Mouse (Mus musculus) liver, embryonic 12.5 days (tissue): Measurements from ENCODE around the gene Stambp. TPM values are rescaled to one million over a fixed set of nuclear protein-coding genes. Genes with fewer than 3 reads are reported as not detected.

ENCODE experiments used
- ATAC-seq: fragments of 200-750 bp; cut with Nextera tagmentation; 2 replicates; pipeline ENCODE4 v1.8.0; 2017; ENCODE audit warnings: moderate number of reproducible peaks, mild to moderate bottlenecking, moderate library complexity
- H3K27ac ChIP-seq: fragments of 300-500 bp; sonication (generic); 2 replicates; pipeline ENCODE4 v1.5.1; 2016; ENCODE audit warnings: mild to moderate bottlenecking
- H3K27me3 ChIP-seq: fragments of 300-500 bp; sonication (generic); replicated peaks from 2 replicates; pipeline ENCODE4 v1.6.1; 2016; ENCODE audit warnings: mild to moderate bottlenecking, moderate library complexity
- H3K36me3 ChIP-seq: fragments of 300-500 bp; sonication (generic); 2 replicates; pipeline ENCODE4 v1.6.1; 2016; ENCODE audit warnings: mild to moderate bottlenecking, moderate library complexity
- H3K4me1 ChIP-seq: fragments of 300-500 bp; sonication (generic); 2 replicates; pipeline ENCODE4 v1.6.1; 2016
- H3K4me2 ChIP-seq: fragments of 300-500 bp; sonication (generic); 2 replicates; pipeline ENCODE4 v1.6.1; 2016; ENCODE audit warnings: mild to moderate bottlenecking, moderate library complexity
- H3K4me3 ChIP-seq: fragments of 300-500 bp; sonication (generic); 2 replicates; pipeline ENCODE4 v1.5.1; 2016; ENCODE audit warnings: mild to moderate bottlenecking, moderate library complexity
- H3K9ac ChIP-seq: fragments of 300-500 bp; sonication (generic); 2 replicates; pipeline ENCODE4 v1.6.1; 2016; ENCODE audit warnings: mild to moderate bottlenecking, moderate library complexity
- H3K9me3 ChIP-seq: fragments of 300-500 bp; sonication (generic); replicated peaks from 2 replicates; pipeline ENCODE4 v1.6.1; 2016; ENCODE audit warnings: mild to moderate bottlenecking, moderate library complexity
- WGBS: fragments of 180-500 bp; shearing (Covaris S2); methylation state at CpG from one replicate; pipeline ENCODE4 v1.1.7; 2016; ENCODE audit not compliant: insufficient replicate concordance; 5-methylcytosine and 5-hydroxymethylcytosine counted together
- polyA plus RNA-seq: library from polyadenylated mRNA; unstranded; fragments of >200 nt; fragmentation: Nextera tagmentation; extraction: Ambion mirVana; gene quantifications from 2 replicates; pipeline ENCODE4 v1.2.1, GENCODE M21; 2016

Stambp gene
- polyA plus RNA-seq, 1 experiment from 2014 or later: 11.7 TPM

GRCm38 (mm10) chr6:83510210-83510609 lies 62.3 kb downstream of the Stambp start:
- Histone ChIP-seq H3K27ac (no peak overlapping the region), H3K27me3 (no peaks in the 10 kb centered on the region), H3K4me3 (no peak overlapping the region), H3K36me3 (no peaks in the 10 kb centered on the region), H3K9me3 (no peaks in the 10 kb centered on the region), H3K4me1 (peaks cover 16% of the 10 kb centered on the region), H3K4me2 (no peak overlapping the region), H3K9ac (no peak overlapping the region)
- no peak for ATAC-seq
- WGBS: 53% methylated on average over 2 of the region's 2 CpGs

DNA sequence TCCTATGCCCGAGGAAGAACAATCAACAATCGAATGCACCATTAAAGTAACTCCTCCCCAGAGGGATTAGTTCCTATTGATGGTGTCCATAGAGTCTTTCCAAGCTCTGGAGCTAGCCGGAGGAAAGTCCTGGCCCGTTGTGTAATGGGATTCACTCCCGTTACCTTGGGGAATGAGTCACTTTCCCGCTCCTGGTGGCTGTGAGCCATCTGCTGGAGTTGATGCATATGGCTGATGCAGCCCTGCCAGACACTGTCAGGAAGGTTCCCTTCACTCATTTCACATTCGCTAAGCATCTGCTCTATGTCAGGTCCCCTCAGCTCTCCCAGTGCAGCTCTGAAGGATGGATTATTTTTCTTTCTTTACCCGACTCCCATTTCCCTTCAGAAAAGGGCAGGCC lies 63.1 kb downstream of the Stambp start:
- Histone ChIP-seq H3K9ac (no peak overlapping the region), H3K27ac (no peak overlapping the region), H3K4me2 (no peak overlapping the region), H3K9me3 (no peaks in the 10 kb centered on the region), H3K4me1 (peaks cover 24% of the 10 kb centered on the region), H3K36me3 (no peaks in the 10 kb centered on the region), H3K4me3 (no peak overlapping the region), H3K27me3 (no peaks in the 10 kb centered on the region)
- ATAC-seq: no peak
- WGBS: 51% methylated on average over 8 of the region's 8 CpGs

- Histone ChIP-seq H3K9me3 (no peaks in the 10 kb centered on the region), H3K27ac (peak overlapping the region; percentile 100), H3K4me3 (peak overlapping the region; percentile 85), H3K4me2 (peak overlapping the region; percentile 89), H3K27me3 (no peaks in the 10 kb centered on the region), H3K4me1 (peaks cover 35% of the 10 kb centered on the region), H3K36me3 (0 out of 2 replicates have a peak, but pooled peaks cover 3% of the 10 kb centered on the region), H3K9ac (peak overlapping the region; percentile 81)
- WGBS: 26% methylated on average over 6 of the region's 6 CpGs
- peak; percentile 22 for ATAC-seq
These were observed 65.4 kb downstream of the Stambp start for GRCm38 (mm10) chr6:83507168-83507546.

DNA sequence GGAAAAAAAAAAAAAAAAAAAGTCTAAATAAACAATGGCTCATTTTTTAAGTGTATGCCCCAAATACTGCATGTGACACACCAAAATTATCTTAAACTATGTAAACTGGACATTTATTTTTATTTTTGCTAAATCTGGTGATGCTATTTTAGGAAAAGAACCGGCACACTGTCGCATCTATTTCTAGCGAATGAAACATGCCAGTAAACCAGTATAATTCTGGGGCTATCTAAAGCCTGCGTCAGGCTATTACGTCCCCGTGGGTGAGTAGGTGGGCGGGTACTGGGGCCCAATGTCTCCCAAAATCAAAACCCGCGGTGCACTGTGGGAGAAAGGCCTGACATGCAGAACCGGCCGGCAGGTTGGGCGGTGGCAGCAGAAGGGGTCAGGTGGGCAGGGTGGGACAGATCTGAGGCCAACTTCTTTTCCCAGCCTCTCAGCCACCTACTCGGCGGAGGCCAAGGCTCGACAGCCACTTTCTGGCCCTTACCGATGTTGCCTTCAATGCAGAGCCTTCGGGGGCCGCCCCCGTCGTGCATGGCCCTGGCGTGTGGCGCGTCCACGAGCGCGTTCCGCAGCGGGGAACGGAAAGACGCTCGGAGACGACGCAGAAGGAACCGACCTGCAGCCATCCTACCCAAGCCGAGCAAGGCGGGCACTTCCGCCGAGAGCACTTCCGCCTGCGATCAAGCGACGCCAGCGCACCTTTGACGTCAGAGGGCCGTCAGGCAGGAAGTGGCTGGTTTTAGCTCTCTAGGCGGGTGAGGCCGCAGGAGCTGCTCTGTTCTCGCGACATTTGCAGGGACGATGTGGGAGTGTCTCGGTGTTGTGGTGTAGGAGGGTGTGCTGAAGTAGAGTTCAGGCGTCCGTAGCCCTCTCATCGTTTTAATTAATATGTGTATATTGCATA lies 66.0 kb downstream of the Stambp start, which contains the start of gene Dguok:
Gene Dguok, minus strand, starts transcription at position 712 of the 910 bp plus-strand sequence.
- peak within 1 kb of the TSS; percentile 89 for H3K4me2 ChIP-seq
- no peaks in the 10 kb centered on the region for H3K9me3 ChIP-seq
- peak within 1 kb of the TSS; percentile 100 for H3K27ac ChIP-seq
- H3K4me1 ChIP-seq: peaks cover 35% of the 10 kb centered on the region
- peak within 1 kb of the TSS; percentile 81 for H3K9ac ChIP-seq
- H3K27me3 ChIP-seq: no peaks in the 10 kb centered on the region
- H3K4me3 ChIP-seq: peak within 1 kb of the TSS; percentile 85
- ATAC-seq: peak; percentile 95
- under 1% methylated on average over 54 of the region's 54 CpGs for WGBS
- H3K36me3 ChIP-seq: 0 out of 2 replicates have a peak, but pooled peaks cover 3% of the 10 kb centered on the region

DNA sequence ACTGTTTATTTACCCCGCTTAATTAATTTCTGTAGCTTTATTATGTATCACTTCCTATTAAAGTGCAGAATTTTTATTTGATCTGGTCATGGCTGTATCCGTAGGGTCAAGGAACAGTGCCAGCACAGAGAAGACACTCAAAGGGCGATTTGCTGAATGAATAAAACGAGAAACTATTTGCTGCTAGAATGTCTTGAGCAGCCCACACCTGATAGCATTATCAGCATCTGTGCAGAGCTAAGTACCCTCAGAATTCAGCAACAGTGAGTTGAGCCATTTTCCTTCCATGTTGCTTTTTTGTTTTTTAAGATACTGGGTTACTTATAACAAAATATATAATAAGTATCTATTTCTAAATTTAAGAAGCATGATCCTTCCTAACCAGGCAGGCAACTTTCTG lies 67.0 kb downstream of the Stambp start:
- 0 out of 2 replicates have a peak, but pooled peaks cover 3% of the 10 kb centered on the region for H3K36me3 ChIP-seq
- H3K27me3 ChIP-seq: no peaks in the 10 kb centered on the region
- ATAC-seq: no peak
- H3K9ac ChIP-seq: peak overlapping the region; percentile 81
- H3K9me3 ChIP-seq: no peaks in the 10 kb centered on the region
- peak overlapping the region; percentile 100 for H3K27ac ChIP-seq
- peak overlapping the region; percentile 89 for H3K4me2 ChIP-seq
- 50% methylated on average over 4 of the region's 4 CpGs for WGBS
- H3K4me3 ChIP-seq: peak overlapping the region; percentile 85
- peaks cover 35% of the 10 kb centered on the region for H3K4me1 ChIP-seq

DNA sequence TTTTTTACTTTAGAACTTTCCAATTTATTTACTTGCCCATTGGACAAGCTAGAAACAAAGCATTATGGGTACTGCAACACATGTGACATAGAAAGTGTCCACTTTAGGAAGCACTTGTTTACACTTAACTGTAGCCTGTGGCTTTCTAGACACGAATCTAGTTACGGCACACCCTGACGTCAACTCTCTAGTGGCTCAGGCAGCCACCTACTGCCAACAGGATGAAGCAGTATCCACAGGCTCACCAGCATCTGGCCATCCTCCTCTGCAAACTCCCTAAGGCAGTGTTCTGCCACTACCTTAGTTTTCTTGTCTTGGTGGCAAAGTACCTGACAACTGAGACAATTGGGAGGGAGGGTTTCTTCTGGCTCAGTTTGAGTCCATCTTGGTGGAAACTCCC lies 69.2 kb downstream of the Stambp start:
- H3K36me3 ChIP-seq: 0 out of 2 replicates have a peak, but pooled peaks cover 4% of the 10 kb centered on the region
- peaks cover 35% of the 10 kb centered on the region for H3K4me1 ChIP-seq
- no peaks in the 10 kb centered on the region for H3K9me3 ChIP-seq
- ATAC-seq: no peak
- no peak overlapping the region for H3K27ac ChIP-seq
- H3K4me2 ChIP-seq: no peak overlapping the region
- H3K27me3 ChIP-seq: no peaks in the 10 kb centered on the region
- H3K4me3 ChIP-seq: no peak overlapping the region
- 71% methylated on average over 3 of the region's 3 CpGs for WGBS
- no peak overlapping the region for H3K9ac ChIP-seq

DNA sequence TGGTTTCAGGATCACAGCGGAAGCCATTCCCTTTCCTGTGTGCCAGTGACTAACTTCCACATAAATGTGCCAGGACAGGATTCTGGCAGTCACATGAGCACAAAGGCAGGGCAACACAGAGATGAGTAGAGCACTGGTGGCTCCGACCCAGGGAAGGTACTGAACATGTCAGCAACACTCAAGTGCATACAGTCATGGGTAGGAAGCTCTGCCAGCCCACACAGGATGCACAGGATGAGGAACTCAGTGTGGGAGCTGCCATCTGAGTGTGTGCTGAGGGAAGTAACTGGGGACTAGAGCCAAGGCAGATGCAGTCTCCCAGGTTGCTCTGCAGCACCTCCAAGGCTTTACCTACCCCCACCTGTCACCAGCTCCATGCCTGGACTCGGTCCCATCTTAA lies 69.9 kb downstream of the Stambp start:
- H3K9ac ChIP-seq: no peak overlapping the region
- peaks cover 39% of the 10 kb centered on the region for H3K4me1 ChIP-seq
- no peak for ATAC-seq
- no peak overlapping the region for H3K4me2 ChIP-seq
- H3K27me3 ChIP-seq: no peaks in the 10 kb centered on the region
- no peaks in the 10 kb centered on the region for H3K9me3 ChIP-seq
- peaks cover 11% of the 10 kb centered on the region; the same call in 1 of the 2 replicates for H3K36me3 ChIP-seq
- H3K27ac ChIP-seq: no peak overlapping the region
- 61% methylated on average over 3 of the region's 3 CpGs for WGBS
- no peak overlapping the region for H3K4me3 ChIP-seq

GRCm38 (mm10) chr6:83501524-83502310 lies 70.8 kb downstream of the Stambp start:
- ATAC-seq: no peak
- 68% methylated on average over 9 of the region's 9 CpGs for whole genome bisulfite sequencing

DNA sequence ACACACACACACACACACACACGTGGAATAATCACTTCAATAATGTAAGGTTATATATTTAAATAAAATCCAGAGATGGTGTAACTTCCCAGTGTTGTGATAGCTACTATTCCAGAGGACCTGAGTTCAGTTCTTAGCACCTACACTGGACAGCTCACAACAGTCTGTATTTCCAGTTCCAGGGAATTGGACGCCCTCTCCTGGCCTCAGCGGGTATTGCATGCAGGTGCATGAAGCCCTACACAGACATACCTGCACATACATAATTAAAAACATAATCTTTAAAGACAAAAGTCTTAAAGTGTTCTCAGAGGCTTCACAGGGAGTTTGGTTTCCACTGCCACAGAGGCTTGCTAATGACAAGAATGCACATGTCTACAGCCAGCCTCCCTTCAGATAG lies 72.1 kb downstream of the Stambp start:
- H3K9ac ChIP-seq: no peak overlapping the region
- peaks cover 35% of the 10 kb centered on the region for H3K4me1 ChIP-seq
- H3K4me2 ChIP-seq: no peak overlapping the region
- H3K27me3 ChIP-seq: no peaks in the 10 kb centered on the region
- no peak overlapping the region for H3K4me3 ChIP-seq
- H3K9me3 ChIP-seq: no peaks in the 10 kb centered on the region
- ATAC-seq: no peak
- H3K36me3 ChIP-seq: peaks cover 22% of the 10 kb centered on the region
- WGBS: 51% methylated on average over 3 of the region's 3 CpGs
- no peak overlapping the region for H3K27ac ChIP-seq

More at GRCm38 (mm10) chr6:83501524-83502310, 70.8 kb downstream of the Stambp start:
- no peak overlapping the region for H3K27ac ChIP-seq
- no peaks in the 10 kb centered on the region for H3K27me3 ChIP-seq
- no peak overlapping the region for H3K9ac ChIP-seq
- H3K4me1 ChIP-seq: peaks cover 41% of the 10 kb centered on the region
- H3K4me3 ChIP-seq: no peak overlapping the region
- H3K36me3 ChIP-seq: peaks cover 12% of the 10 kb centered on the region; the same call in 1 of the 2 replicates
- no peak overlapping the region for H3K4me2 ChIP-seq
- H3K9me3 ChIP-seq: no peaks in the 10 kb centered on the region

GRCm38 (mm10) chr6:83499078-83499477 lies 73.5 kb downstream of the Stambp start:
- Histone ChIP-seq H3K27ac (no peak overlapping the region), H3K36me3 (peaks cover 30% of the 10 kb centered on the region), H3K9ac (no peak overlapping the region), H3K4me1 (peaks cover 21% of the 10 kb centered on the region), H3K4me2 (no peak overlapping the region), H3K9me3 (no peaks in the 10 kb centered on the region), H3K27me3 (no peaks in the 10 kb centered on the region), H3K4me3 (no peak overlapping the region)
- no peak for ATAC-seq
- 86% methylated on average over 10 of the region's 10 CpGs for WGBS

DNA sequence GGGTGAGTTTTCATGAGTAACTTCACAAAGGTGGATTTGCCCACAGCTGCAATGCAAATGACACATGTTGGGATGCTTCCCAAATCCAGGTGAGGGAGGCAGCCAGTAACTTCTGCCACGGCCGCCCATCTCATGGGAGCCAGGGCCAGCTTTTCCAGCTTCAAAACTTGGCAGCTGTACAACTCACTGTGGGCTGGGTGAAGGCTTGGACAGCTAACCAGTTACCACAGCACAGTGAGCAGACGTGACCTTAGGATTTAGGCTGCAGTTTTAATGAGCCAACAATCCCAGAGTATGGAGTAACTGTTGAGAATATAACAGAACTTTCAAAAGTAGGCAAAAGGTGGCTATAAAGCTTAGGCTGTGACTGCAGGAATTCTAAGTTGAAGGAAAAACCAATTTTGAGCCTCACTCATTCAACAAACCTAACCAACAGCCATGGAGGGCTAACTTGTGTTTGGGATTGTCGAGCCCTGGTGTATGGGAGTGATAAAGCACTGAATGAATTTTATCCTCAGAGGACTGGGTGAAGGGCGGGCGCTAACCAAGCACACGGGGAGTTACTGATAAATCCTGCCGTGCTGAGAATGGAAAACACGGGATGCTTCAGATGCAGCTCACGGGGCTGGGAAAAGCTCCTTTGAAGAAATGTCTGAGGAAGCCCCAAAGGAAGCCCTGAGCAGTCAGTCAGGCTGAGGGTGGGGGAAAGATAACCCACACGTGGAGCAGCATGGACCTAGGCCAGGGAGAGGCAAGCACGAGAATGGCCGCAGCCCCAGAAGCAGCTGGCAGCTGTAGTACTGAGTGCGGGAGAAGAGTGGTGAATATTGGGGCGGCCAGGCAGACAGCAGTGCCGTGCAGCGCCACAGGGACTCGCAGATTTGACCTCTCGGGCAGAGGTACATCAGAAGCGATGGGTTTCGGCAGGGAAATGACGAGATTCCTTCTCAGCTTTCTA lies 75.5 kb downstream of the Stambp start:
- 73% methylated on average over 22 of the region's 22 CpGs for WGBS
- H3K4me1 ChIP-seq: peaks cover 13% of the 10 kb centered on the region
- no peak overlapping the region for H3K27ac ChIP-seq
- peaks cover 38% of the 10 kb centered on the region for H3K36me3 ChIP-seq
- peak; percentile 30; the same call in 1 of the 2 replicates for ATAC-seq
- no peak overlapping the region for H3K4me2 ChIP-seq
- no peak overlapping the region for H3K9ac ChIP-seq
- H3K9me3 ChIP-seq: no peaks in the 10 kb centered on the region
- no peaks in the 10 kb centered on the region for H3K27me3 ChIP-seq
- H3K4me3 ChIP-seq: no peak overlapping the region
